Mouse (Mus musculus) embryonic facial prominence, embryonic 10.5 days (tissue): ENCODE data around the gene Pmepa1. TPM values are rescaled to one million over a fixed set of nuclear protein-coding genes. Genes with fewer than 3 reads are reported as not detected.

Experiments used
- DNase-seq: peaks from one replicate; pipeline ENCODE4 v3.0.0-alpha.2; 2017; ENCODE audit warnings: low spot score
- H3K27ac ChIP-seq: fragments of 300-500 bp; sonication (generic); replicated peaks from 2 replicates; pipeline ENCODE4 v1.5.1; 2016; ENCODE audit warnings: mild to moderate bottlenecking
- H3K27me3 ChIP-seq: fragments of 300-500 bp; sonication (generic); replicated peaks from 2 replicates; pipeline ENCODE4 v1.6.1; 2016; ENCODE audit warnings: low read depth, mild to moderate bottlenecking; ENCODE audit not compliant: poor library complexity, severe bottlenecking
- H3K36me3 ChIP-seq: fragments of 300-500 bp; sonication (generic); replicated peaks from 2 replicates; pipeline ENCODE4 v1.6.1; 2016; ENCODE audit warnings: mild to moderate bottlenecking, moderate library complexity
- H3K4me1 ChIP-seq: fragments of 300-500 bp; sonication (generic); 2 replicates; pipeline ENCODE4 v1.6.1; 2016
- H3K4me3 ChIP-seq: fragments of 300-500 bp; sonication (generic); 2 replicates; pipeline ENCODE4 v1.5.1; 2016; ENCODE audit warnings: mild to moderate bottlenecking, moderate library complexity
- H3K9me3 ChIP-seq: fragments of 300-500 bp; sonication (generic); 2 replicates; pipeline ENCODE4 v1.6.1; 2016; ENCODE audit warnings: mild to moderate bottlenecking
- WGBS: fragments of 180-500 bp; shearing (Covaris S2); methylation state at CpG from one replicate; pipeline ENCODE4 v1.1.7; 2016; 5-methylcytosine and 5-hydroxymethylcytosine counted together
- polyA plus RNA-seq: library from polyadenylated mRNA; unstranded; fragments of >200 nt; fragmentation: Nextera tagmentation; extraction: Ambion mirVana; gene quantifications from 2 replicates; pipeline ENCODE4 v1.2.1, GENCODE M21; 2016

The Pmepa1 gene
- polyA plus RNA-seq, 1 experiment from 2014 or later: 2.1 TPM

DNA sequence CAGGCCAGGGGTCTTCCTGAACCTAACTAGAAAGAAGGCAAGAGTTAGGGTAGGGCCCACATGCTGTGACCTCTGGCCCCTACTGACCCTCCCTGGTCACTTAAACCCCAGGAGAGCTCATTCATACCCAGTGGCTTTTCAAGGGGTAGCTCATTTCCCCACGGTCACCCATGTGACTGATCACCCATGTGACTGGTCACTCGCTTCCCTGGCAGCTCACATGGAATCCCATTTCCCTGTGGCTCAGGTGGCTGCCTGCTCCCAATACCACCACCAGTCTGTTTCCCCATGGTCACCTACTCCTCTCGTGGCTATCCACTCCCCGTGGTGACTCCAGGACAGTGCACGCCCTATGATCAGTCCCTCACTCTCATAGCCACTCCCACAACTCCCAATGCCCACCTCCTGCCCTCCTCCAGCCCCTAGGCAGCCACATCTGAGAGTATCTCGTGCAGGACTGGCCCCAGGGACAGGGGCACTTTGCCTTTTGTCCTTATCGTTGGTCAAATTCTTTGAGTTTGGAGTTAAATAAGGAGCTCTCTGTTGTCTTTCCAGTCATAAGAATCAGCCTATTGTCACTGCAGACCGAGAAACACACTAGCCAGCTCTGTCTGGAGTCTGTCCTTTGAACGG is 17.8 kb downstream of the Pmepa1 start:
- Histone ChIP-seq H3K27me3 (peaks cover 14% of the 10 kb centered on the region; the same call in 1 of the 2 replicates), H3K9me3 (no peaks in the 10 kb centered on the region), H3K36me3 (no peaks in the 10 kb centered on the region; the same call in 1 of the 2 replicates), H3K4me3 (no peak overlapping the region), H3K27ac (peak overlapping the region; percentile 10; the same call in 1 of the 2 replicates), H3K4me1 (peaks cover 93% of the 10 kb centered on the region)
- WGBS: 26% methylated on average over 9 of the region's 9 CpGs
- DNase-seq: no peak

DNA sequence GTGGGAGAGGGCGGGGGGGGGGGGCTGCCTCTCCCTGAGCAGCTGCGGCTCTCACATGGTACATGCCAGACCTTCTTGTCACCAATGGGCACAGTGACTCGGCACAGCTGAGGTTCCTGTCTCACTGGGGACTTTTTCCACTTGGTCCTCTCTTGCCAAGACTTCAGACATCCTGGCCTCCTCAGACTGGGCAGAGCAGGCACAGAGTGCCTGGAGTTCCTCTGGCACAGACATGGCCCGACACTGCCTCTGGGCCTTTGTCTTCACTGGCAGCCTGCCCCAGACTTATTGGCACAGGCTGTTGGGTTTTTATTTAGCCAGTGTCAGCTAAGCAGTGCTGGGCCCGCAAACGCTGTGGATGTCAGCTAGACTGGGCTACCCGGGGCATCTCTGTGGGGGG is 18.7 kb downstream of the Pmepa1 start:
- Histone ChIP-seq H3K4me1 (peaks cover 99% of the 10 kb centered on the region), H3K4me3 (no peak overlapping the region), H3K9me3 (no peaks in the 10 kb centered on the region), H3K27me3 (peaks cover 14% of the 10 kb centered on the region; the same call in 1 of the 2 replicates), H3K27ac (0 out of 2 replicates have a peak overlapping the region, but pooled peaks have one; percentile 14), H3K36me3 (no peaks in the 10 kb centered on the region; the same call in 1 of the 2 replicates)
- DNase-seq: no peak
- WGBS: 59% methylated on average over 7 of the region's 7 CpGs

DNA sequence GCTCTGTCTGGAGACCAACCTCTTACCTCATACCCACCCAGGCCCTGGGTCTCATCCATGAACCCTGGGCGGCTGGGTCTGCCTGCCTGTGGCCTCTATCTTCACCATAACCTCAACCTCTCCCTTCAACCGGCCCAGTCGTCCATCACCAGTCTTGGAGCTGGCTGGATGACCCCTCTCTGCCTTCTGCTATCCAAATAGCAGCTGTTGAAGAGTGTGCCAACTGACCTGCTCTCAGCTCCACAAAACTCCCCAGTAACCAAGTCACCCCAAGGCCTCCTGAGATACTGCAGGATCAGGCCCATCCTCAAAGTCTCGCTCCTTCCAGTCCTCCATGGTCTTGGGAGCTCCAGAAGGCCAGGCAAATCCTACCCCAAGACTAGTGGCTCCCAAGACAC is 19.8 kb downstream of the Pmepa1 start:
- peaks cover 14% of the 10 kb centered on the region; the same call in 1 of the 2 replicates for H3K27me3 ChIP-seq
- no peak overlapping the region for H3K4me3 ChIP-seq
- H3K4me1 ChIP-seq: peaks cover 100% of the 10 kb centered on the region
- H3K9me3 ChIP-seq: no peaks in the 10 kb centered on the region
- 0 out of 2 replicates have a peak overlapping the region, but pooled peaks have one; percentile 78 for H3K27ac ChIP-seq
- WGBS: 80% methylated on average over 4 of the region's 4 CpGs
- no peaks in the 10 kb centered on the region; the same call in 1 of the 2 replicates for H3K36me3 ChIP-seq
- no peak for DNase-seq

DNA sequence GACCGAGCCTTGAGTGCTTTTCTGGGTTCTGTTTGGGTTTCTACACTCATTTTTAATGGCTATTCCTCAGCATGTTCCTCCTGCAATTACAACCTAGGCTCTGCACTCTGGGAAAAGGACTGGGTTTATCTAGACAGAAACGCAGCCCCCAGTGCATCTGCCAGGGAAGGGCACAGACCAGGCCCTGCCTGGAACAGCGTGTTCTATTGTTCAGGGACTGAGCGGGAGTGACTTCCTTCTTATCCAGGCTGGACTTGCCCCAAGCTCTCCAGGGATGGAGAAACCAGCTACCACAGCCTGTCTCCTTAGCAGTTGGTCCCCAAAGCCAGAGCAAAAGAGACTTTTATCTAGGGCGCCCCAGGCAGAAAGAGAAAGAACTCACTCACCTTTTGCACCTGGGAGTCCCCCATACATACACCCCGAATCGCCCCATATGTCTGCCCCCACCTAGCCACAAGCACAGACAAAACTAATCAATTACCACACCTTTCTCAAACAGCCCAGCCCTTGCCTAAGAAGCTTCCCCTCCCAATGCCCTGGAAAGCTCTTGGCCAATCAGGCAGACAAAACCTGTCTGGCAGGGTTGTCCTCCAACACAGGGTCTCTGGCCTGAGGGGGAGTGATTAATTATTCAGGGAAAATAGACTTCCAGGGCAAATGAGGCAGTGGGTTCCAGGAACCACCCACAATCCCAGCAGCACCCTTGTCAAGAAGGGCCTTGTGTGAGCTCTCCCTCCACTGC is 20.4 kb downstream of the Pmepa1 start:
- 60% methylated on average over 7 of the region's 7 CpGs for WGBS
- H3K27ac ChIP-seq: peak overlapping the region; percentile 78
- peaks cover 19% of the 10 kb centered on the region; the same call in 1 of the 2 replicates for H3K27me3 ChIP-seq
- no peaks in the 10 kb centered on the region; the same call in 1 of the 2 replicates for H3K36me3 ChIP-seq
- no peaks in the 10 kb centered on the region for H3K9me3 ChIP-seq
- peaks cover 100% of the 10 kb centered on the region for H3K4me1 ChIP-seq
- H3K4me3 ChIP-seq: no peak overlapping the region
- no peak for DNase-seq

DNA sequence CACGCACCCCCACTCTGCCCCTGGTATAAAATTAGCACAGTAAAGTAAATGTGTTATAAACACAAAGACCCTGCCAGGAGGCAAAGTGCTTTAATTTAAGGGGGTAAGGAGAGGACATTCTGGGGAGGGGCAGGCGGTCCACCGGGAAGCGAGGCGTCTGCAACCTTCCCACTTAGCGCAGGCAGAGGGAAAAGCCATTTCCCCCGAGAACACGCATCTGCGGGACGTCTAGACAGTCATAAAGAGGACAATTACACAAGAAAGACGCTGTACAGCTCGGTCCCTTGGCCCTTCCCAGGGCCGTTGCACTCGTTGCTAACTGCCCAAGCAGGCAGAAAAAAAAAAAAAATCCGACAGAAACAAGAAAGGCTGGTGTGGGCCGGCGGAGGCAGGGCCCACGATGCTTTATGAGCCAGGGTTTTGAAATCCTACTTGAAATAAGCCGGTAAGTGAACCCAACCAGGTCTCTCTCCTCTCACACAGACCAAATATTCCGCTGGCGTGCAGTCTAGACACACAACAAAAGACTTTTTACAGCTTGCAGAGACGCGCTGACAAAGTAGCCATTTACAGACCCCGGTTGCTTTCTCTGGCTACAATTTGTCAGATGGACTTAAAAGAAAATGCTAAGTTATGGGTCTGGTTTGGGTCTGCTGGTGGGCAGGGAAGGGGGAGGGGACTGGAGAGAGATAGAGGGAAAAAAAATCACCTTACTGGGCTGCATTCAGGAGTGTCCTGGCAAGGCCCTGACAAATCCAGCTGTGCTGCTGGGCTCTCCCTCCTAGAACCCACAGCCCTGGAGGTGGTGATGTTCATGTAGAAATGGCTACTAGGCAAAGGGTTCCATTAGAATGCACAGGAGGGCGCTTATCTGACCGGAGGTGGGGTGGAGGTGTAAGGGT is 22.3 kb downstream of the Pmepa1 start:
- WGBS: 23% methylated on average over 26 of the region's 26 CpGs
- no peaks in the 10 kb centered on the region; the same call in 1 of the 2 replicates for H3K36me3 ChIP-seq
- H3K4me3 ChIP-seq: peak overlapping the region; percentile 29; the same call in 1 of the 2 replicates
- H3K27me3 ChIP-seq: peaks cover 20% of the 10 kb centered on the region; the same call in 1 of the 2 replicates
- peak overlapping the region; percentile 78 for H3K27ac ChIP-seq
- no peaks in the 10 kb centered on the region for H3K9me3 ChIP-seq
- DNase-seq: peak; percentile 57
- peaks cover 98% of the 10 kb centered on the region for H3K4me1 ChIP-seq

DNA sequence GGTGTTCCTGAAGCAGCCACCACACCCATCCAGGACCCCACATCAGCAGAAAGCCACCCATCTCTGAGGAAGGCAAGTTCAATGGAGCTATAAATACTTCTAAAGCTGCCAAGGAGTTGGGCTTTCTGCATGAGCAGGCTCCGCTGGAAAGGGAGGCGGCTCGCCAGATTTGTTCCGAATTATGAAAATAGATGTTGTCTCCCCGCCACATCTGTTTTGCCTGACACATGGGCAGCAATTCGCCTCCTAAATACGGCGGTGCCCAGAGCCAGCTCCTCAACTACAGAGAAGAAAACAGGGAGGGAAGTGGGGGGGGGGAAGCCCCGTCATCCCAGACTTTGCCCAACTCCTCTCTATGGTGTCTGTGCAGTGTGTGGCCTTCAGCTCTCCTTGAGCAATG is 24.7 kb downstream of the Pmepa1 start:
- no peak overlapping the region for H3K27ac ChIP-seq
- no peaks in the 10 kb centered on the region for H3K36me3 ChIP-seq
- H3K9me3 ChIP-seq: no peaks in the 10 kb centered on the region
- no peak overlapping the region for H3K4me3 ChIP-seq
- peaks cover 15% of the 10 kb centered on the region for H3K27me3 ChIP-seq
- peaks cover 93% of the 10 kb centered on the region for H3K4me1 ChIP-seq
- DNase-seq: no peak
- WGBS: 84% methylated on average over 9 of the region's 9 CpGs

DNA sequence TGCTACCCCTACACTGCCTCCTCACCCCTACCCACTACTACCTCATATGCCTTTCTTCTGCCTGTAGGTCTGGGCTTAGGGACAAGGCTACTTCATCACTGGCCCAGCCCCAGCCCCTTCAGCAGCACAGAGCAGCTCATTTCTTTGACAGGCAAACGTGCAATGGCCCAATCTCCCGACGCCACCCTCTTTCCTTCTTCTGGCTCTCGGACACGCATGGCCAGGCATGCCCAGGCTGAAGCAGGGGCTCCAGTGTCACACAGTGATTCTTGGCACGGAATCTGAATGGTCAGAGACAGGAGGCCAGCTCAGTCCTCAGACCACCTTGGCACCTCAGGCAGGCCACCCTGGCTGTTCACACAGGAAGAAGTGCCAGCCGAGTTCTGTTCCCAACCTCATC is 25.2 kb downstream of the Pmepa1 start:
- H3K9me3 ChIP-seq: no peaks in the 10 kb centered on the region
- no peak for DNase-seq
- no peak overlapping the region for H3K4me3 ChIP-seq
- H3K27me3 ChIP-seq: peaks cover 15% of the 10 kb centered on the region
- 68% methylated on average over 7 of the region's 7 CpGs for WGBS
- no peaks in the 10 kb centered on the region for H3K36me3 ChIP-seq
- peaks cover 93% of the 10 kb centered on the region for H3K4me1 ChIP-seq
- H3K27ac ChIP-seq: no peak overlapping the region

DNA sequence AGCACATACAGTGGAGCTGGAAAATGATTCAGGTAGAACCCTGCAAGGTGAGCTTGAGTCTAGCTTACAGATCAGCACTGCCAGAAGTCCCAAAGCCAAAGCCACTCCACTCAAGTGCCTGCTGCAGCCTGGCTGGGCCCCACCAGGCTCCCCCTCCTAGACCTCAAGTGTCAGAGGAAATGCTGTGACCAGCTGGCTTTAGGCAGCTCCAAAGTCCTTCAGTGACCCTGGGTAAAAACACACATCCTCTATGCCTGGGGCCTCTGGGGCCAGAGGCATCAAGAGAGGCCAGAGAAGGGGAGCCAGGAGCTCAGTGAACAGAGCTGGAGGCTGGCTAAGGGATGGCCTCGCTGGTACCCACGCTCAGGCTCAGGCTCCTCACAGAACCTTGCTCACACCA is 25.9 kb downstream of the Pmepa1 start:
- Histone ChIP-seq H3K4me3 (no peak overlapping the region), H3K4me1 (peaks cover 92% of the 10 kb centered on the region), H3K27me3 (peaks cover 14% of the 10 kb centered on the region), H3K36me3 (no peaks in the 10 kb centered on the region), H3K9me3 (no peaks in the 10 kb centered on the region), H3K27ac (0 out of 2 replicates have a peak overlapping the region, but pooled peaks have one; percentile 42)
- DNase-seq: no peak
- WGBS: 30% methylated on average over 2 of the region's 2 CpGs

DNA sequence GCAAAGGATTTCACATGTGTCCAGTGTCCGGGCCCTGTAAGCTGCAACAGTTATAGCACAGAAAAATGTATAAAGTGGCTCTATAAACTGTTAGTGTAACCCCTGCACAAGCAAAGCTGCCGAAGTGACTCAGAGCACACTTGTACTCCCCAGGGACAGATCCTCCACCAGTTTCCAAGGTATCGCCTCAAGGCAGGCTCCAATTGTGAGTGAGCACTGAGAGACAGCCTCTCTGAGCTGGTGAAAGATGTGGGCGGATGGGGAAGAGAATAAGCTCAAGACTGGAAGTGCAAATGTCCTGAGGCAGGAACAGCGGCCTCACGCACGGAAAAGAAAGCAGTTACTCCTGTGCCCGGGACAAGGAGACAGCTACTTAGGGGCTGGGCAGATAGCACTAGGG is 26.4 kb downstream of the Pmepa1 start:
- Histone ChIP-seq H3K27ac (no peak overlapping the region), H3K27me3 (peaks cover 10% of the 10 kb centered on the region), H3K9me3 (no peaks in the 10 kb centered on the region), H3K4me1 (peaks cover 88% of the 10 kb centered on the region), H3K4me3 (no peak overlapping the region), H3K36me3 (no peaks in the 10 kb centered on the region)
- 73% methylated on average over 8 of the region's 8 CpGs for WGBS
- no peak for DNase-seq

DNA sequence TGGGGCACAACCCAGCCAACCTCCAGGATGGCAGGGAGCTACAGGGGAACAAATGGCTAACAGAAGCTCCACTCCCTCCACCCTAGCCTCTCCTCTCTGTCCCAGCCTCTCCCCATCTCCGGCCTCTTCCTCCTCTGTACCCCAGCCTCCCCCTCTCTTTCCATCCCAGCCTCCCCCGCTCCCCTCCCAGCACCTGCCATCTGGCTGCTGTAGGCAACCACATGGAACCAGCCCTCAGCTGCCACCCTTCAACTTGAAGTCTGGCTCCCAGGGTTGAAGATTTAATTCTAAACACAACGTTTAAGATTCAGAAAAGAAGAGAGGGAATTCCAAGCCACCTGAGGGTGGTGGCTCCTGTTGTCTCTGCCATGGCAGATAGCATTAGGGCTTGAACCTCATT is 26.9 kb downstream of the Pmepa1 start:
- Histone ChIP-seq H3K9me3 (no peaks in the 10 kb centered on the region), H3K36me3 (no peaks in the 10 kb centered on the region), H3K4me1 (peaks cover 82% of the 10 kb centered on the region)

DNA sequence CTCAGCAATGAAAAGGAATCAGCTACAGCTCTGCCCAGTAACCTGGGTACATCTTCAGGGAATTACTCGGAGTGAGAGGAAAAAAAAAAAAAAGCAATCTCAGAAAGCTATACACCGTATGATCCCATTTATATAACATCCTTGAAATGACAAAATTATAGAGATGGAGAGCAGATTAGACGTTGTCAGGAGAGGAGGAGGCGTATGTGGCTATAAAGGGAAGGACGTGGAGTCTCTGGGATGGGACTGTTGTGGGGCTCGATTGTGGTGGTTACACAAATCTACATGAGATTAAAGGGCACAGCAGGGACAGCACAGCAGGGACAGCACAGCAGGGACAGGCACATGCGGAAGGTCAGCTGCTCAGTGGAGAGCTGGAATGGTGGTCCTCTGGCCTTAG is 27.5 kb downstream of the Pmepa1 start:
- peaks cover 81% of the 10 kb centered on the region for H3K4me1 ChIP-seq
- H3K4me3 ChIP-seq: no peak overlapping the region
- DNase-seq: no peak
- peaks cover 10% of the 10 kb centered on the region for H3K27me3 ChIP-seq
- H3K36me3 ChIP-seq: no peaks in the 10 kb centered on the region
- 71% methylated on average over 7 of the region's 7 CpGs for WGBS
- H3K27ac ChIP-seq: no peak overlapping the region
- H3K9me3 ChIP-seq: no peaks in the 10 kb centered on the region

More for the DNA sequence above, 26.9 kb downstream of the Pmepa1 start:
- WGBS: 67% methylated on average over 3 of the region's 3 CpGs
- H3K27me3 ChIP-seq: peaks cover 10% of the 10 kb centered on the region
- no peak for DNase-seq
- no peak overlapping the region for H3K4me3 ChIP-seq
- no peak overlapping the region for H3K27ac ChIP-seq

DNA sequence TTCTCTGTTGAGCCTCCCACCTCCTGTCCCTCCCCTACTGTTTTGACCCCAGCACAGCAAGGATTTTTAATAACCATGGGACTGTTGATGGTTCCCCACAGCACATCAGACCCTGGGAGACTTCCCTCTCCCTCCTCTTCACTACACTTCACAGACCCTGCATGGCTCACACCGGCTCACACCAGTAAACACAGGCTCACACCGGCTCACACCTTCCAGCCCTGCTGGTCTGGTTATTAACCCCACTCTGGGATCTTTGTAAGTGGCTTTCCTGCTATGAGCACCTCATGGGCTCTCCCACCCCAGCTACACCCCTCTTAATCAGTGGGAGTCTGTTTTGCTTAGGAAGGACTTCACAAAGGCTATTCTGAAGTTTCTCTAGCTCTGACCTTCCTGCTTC is 28.4 kb downstream of the Pmepa1 start:
- no peak for DNase-seq
- Histone ChIP-seq H3K9me3 (no peaks in the 10 kb centered on the region), H3K27me3 (peaks cover 10% of the 10 kb centered on the region), H3K4me1 (peaks cover 81% of the 10 kb centered on the region), H3K4me3 (no peak overlapping the region), H3K36me3 (no peaks in the 10 kb centered on the region), H3K27ac (0 out of 2 replicates have a peak overlapping the region, but pooled peaks have one; percentile 4)
- 51% methylated on average over 2 of the region's 2 CpGs for WGBS
